Mouse (Mus musculus) lung, postnatal 0 days (tissue): ENCODE data around the gene Thsd1. TPM values are rescaled to one million over a fixed set of nuclear protein-coding genes. Genes with fewer than 3 reads are reported as not detected.
A peak's percentile ranks its signal among the peaks of the same experiment; 100 is the strongest.

Source experiments
- ATAC-seq: fragments of 200-750 bp; cut with Nextera tagmentation; 2 replicates; pipeline ENCODE4 v1.8.0; 2017; ENCODE audit warnings: moderate library complexity
- DNase-seq: peaks from one replicate; pipeline ENCODE4 v3.0.0-alpha.2; 2016; ENCODE audit warnings: low spot score
- H3K27ac ChIP-seq: fragments of 300-500 bp; sonication (generic); 2 replicates; pipeline ENCODE4 v1.5.1; 2014; ENCODE audit warnings: antibody characterized with exemption, mild to moderate bottlenecking, low read length, mixed read lengths
- H3K27me3 ChIP-seq: fragments of 300-500 bp; sonication (generic); replicated peaks from 2 replicates; pipeline ENCODE4 v1.6.1; 2014; ENCODE audit warnings: low read length, mixed read lengths; ENCODE audit not compliant: insufficient read depth
- H3K36me3 ChIP-seq: fragments of 300-500 bp; sonication (generic); 2 replicates; pipeline ENCODE4 v1.6.1; 2014; ENCODE audit warnings: low read length, mixed read lengths; ENCODE audit not compliant: insufficient read depth
- H3K4me1 ChIP-seq: fragments of 300-500 bp; sonication (generic); 2 replicates; pipeline ENCODE4 v1.6.1; 2014; ENCODE audit warnings: antibody characterized with exemption, low read depth, low read length, mixed read lengths; ENCODE audit not compliant: insufficient read depth
- H3K4me2 ChIP-seq: fragments of 300-500 bp; sonication (generic); replicated peaks from 2 replicates; pipeline ENCODE4 v1.6.1; 2014; ENCODE audit warnings: low read depth, mild to moderate bottlenecking, low read length, moderate library complexity, mixed read lengths
- H3K4me3 ChIP-seq: fragments of 300-500 bp; sonication (generic); 2 replicates; pipeline ENCODE4 v1.5.1; 2014; ENCODE audit warnings: low read depth, low read length
- H3K9ac ChIP-seq: fragments of 300-500 bp; sonication (generic); replicated peaks from 2 replicates; pipeline ENCODE4 v1.6.1; 2014; ENCODE audit warnings: low read depth, mild to moderate bottlenecking
- H3K9me3 ChIP-seq: fragments of 300-500 bp; sonication (generic); 2 replicates; pipeline ENCODE4 v1.6.1; 2016; ENCODE audit warnings: low read length, mixed read lengths
- CTCF ChIP-seq: IDR thresholded peaks from 2 replicates; pipeline ENCODE4 v1.5.1; 2016; ENCODE audit warnings: antibody characterized with exemption, mild to moderate bottlenecking
- EP300 ChIP-seq: IDR thresholded peaks from 2 replicates; pipeline ENCODE4 v1.6.1; 2016; ENCODE audit warnings: antibody characterized with exemption, mild to moderate bottlenecking, control low read depth
- WGBS: fragments of 180-500 bp; shearing (Covaris S2); extraction: QIAGEN DNeasy Blood & Tissue Kit; methylation state at CpG from one replicate; pipeline ENCODE4 v1.1.7; 2014; 5-methylcytosine and 5-hydroxymethylcytosine counted together
- polyA plus RNA-seq: library from polyadenylated mRNA; unstranded; fragments of >200 nt; fragmentation: Nextera tagmentation; extraction: Ambion mirVana; gene quantifications from 2 replicates; pipeline ENCODE4 v1.2.1, GENCODE M21; 2015

Thsd1 gene
- polyA plus RNA-seq, 1 experiment from 2014 or later = 32.0 TPM

GRCm38 (mm10) chr8:22228621-22229020, 1.5 kb downstream of the Thsd1 start:
- 33% methylated on average over 7 of the region's 7 CpGs for WGBS
- Histone ChIP-seq H3K4me1 (no peaks in the 10 kb centered on the region; the same call in 1 of the 2 replicates), H3K9me3 (no peaks in the 10 kb centered on the region), H3K36me3 (no peaks in the 10 kb centered on the region), H3K4me2 (peak overlapping the region; percentile 67), H3K4me3 (peak overlapping the region; percentile 54), H3K9ac (no peak overlapping the region), H3K27me3 (no peaks in the 10 kb centered on the region), H3K27ac (peak overlapping the region; percentile 78)
- peak; percentile 55 for TF ChIP-seq EP300
- TF ChIP-seq CTCF = no peak
- DNase-seq (peak; percentile 56), ATAC-seq (0 out of 2 replicates have a peak, but pooled peaks have one; percentile 21)

GRCm38 (mm10) chr8:22242986-22243385, 15.9 kb downstream of the Thsd1 start:
- no peak overlapping the region for H3K4me2 ChIP-seq
- 81% methylated on average over 9 of the region's 9 CpGs for WGBS

GRCm38 (mm10) chr8:22245663-22246062, 18.6 kb downstream of the Thsd1 start:
- WGBS = 45% methylated on average over 1 of the region's 1 CpGs

More at GRCm38 (mm10) chr8:22242986-22243385, 15.9 kb downstream of the Thsd1 start:
- Histone ChIP-seq H3K27ac (no peak overlapping the region), H3K4me1 (no peaks in the 10 kb centered on the region), H3K27me3 (no peaks in the 10 kb centered on the region), H3K9me3 (no peaks in the 10 kb centered on the region), H3K9ac (no peak overlapping the region), H3K4me3 (no peak overlapping the region), H3K36me3 (no peaks in the 10 kb centered on the region)
- DNase-seq (no peak), ATAC-seq (no peak)
- TF ChIP-seq CTCF (no peak), EP300 (no peak)

GRCm38 (mm10) chr8:22247956-22248355, 20.8 kb downstream of the Thsd1 start:
- Histone ChIP-seq H3K9me3 (no peaks in the 10 kb centered on the region), H3K4me2 (no peak overlapping the region), H3K4me3 (no peak overlapping the region), H3K36me3 (no peaks in the 10 kb centered on the region), H3K4me1 (no peaks in the 10 kb centered on the region), H3K27ac (no peak overlapping the region), H3K9ac (no peak overlapping the region), H3K27me3 (no peaks in the 10 kb centered on the region)
- no peak for DNase-seq
- TF ChIP-seq CTCF (no peak), EP300 (no peak)
- ATAC-seq = no peak
- WGBS = 88% methylated on average over 12 of the region's 12 CpGs

More at GRCm38 (mm10) chr8:22245663-22246062, 18.6 kb downstream of the Thsd1 start:
- Histone ChIP-seq H3K4me3 (no peak overlapping the region), H3K36me3 (no peaks in the 10 kb centered on the region), H3K9ac (no peak overlapping the region), H3K9me3 (no peaks in the 10 kb centered on the region), H3K27ac (no peak overlapping the region), H3K27me3 (no peaks in the 10 kb centered on the region), H3K4me1 (no peaks in the 10 kb centered on the region), H3K4me2 (no peak overlapping the region)
- DNase-seq = no peak
- no peak for TF ChIP-seq CTCF
- no peak for TF ChIP-seq EP300
- no peak for ATAC-seq

GRCm38 (mm10) chr8:22249080-22249479, 22.0 kb downstream of the Thsd1 start:
- no peak overlapping the region for H3K4me2 ChIP-seq
- no peak for ATAC-seq
- TF ChIP-seq CTCF (no peak), EP300 (no peak)
- DNase-seq = no peak
- no peaks in the 10 kb centered on the region for H3K9me3 ChIP-seq
- no peak overlapping the region for H3K4me3 ChIP-seq
- no peaks in the 10 kb centered on the region for H3K27me3 ChIP-seq
- no peaks in the 10 kb centered on the region for H3K4me1 ChIP-seq
- no peak overlapping the region for H3K27ac ChIP-seq
- H3K36me3 ChIP-seq = no peaks in the 10 kb centered on the region
- H3K9ac ChIP-seq = no peak overlapping the region
- 64% methylated on average over 9 of the region's 9 CpGs for WGBS

DNA sequence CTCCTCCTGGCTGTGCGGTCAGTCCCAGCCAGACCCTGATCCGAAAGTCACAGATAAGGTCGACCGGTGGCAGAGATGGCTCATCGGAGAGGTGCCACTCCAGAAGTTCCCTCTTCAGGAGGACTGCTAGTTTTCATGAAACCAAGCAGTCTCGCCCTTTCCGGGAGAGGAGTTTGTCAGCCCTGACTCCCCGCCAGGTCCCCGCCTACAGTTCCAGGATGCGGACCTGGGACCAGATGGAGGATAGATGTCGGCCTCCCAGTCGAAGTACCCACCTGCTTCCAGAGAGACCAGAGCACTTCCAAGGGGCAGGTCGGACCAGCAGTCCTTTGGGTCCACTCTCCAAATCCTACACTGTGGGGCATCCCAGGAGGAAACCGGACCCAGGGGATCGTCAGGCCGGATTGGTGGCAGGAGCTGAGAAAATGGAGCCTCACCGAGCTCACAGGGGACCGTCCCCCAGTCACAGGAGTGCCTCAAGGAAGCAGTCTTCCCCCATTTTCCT, 31.9 kb downstream of the Thsd1 start:
- Histone ChIP-seq H3K4me2 (no peak overlapping the region), H3K4me1 (0 out of 2 replicates have a peak, but pooled peaks cover 2% of the 10 kb centered on the region), H3K4me3 (no peak overlapping the region), H3K9ac (no peak overlapping the region), H3K27ac (peak overlapping the region; percentile 52), H3K27me3 (no peaks in the 10 kb centered on the region), H3K9me3 (no peaks in the 10 kb centered on the region), H3K36me3 (no peaks in the 10 kb centered on the region)
- no peak for DNase-seq
- 78% methylated on average over 18 of the region's 18 CpGs for WGBS
- ATAC-seq = no peak
- TF ChIP-seq EP300 = no peak
- no peak for TF ChIP-seq CTCF
